Mouse (Mus musculus): Measurements from ENCODE around the gene Uvssa.

- TF ChIP-seq ZNF384 (IDR thresholded peaks at IDR 0.05; ENCODE audit: low read depth, low read length) = no peak
- no peak for TF ChIP-seq ZC3H11A (IDR thresholded peaks at IDR 0.05; ENCODE audit: borderline replicate concordance, low read depth, low read length)
- TF ChIP-seq MAFK (IDR thresholded peaks at IDR 0.05; ENCODE audit: insufficient read depth, low read depth, low read length) = no peak
- no peak for TF ChIP-seq HCFC1 (IDR thresholded peaks at IDR 0.05; ENCODE audit: borderline replicate concordance, insufficient read depth, low read length)
- no peak for TF ChIP-seq CHD2 (IDR thresholded peaks at IDR 0.05; ENCODE audit: low read depth, low read length)
These were observed 28.6 kb upstream of the Uvssa start for GRCm38 (mm10) chr5:33349706-33350105.
